Mouse (Mus musculus) neural tube, embryonic 11.5 days (tissue): ENCODE data around the gene C130074G19Rik. TPM values are rescaled to one million over a fixed set of nuclear protein-coding genes. Genes with fewer than 3 reads are reported as not detected.

Experiments used
- ATAC-seq: fragments of 200-750 bp; cut with Nextera tagmentation; 2 replicates; pipeline ENCODE4 v1.8.0; 2017; ENCODE audit warnings: moderate number of reproducible peaks, mild to moderate bottlenecking, moderate TSS enrichment, moderate library complexity; ENCODE audit not compliant: insufficient read depth, low FRiP score, low TSS enrichment
- DNase-seq: peaks from one replicate; pipeline ENCODE4 v3.0.0-alpha.2; 2015; ENCODE audit warnings: low spot score
- H3K27ac ChIP-seq: fragments of 300-500 bp; sonication (generic); 2 replicates; pipeline ENCODE4 v1.5.1; 2014; ENCODE audit warnings: low read depth, mild to moderate bottlenecking, low read length
- H3K27me3 ChIP-seq: fragments of 300-500 bp; sonication (generic); 2 replicates; pipeline ENCODE4 v1.6.1; 2014; ENCODE audit warnings: mild to moderate bottlenecking, low read length, mixed read lengths; ENCODE audit not compliant: control insufficient read depth, insufficient read depth
- H3K36me3 ChIP-seq: fragments of 300-500 bp; sonication (generic); 2 replicates; pipeline ENCODE4 v1.6.1; 2014; ENCODE audit warnings: mild to moderate bottlenecking, low read length, moderate library complexity, mixed read lengths; ENCODE audit not compliant: control insufficient read depth, insufficient read depth
- H3K4me1 ChIP-seq: fragments of 300-500 bp; sonication (generic); 2 replicates; pipeline ENCODE4 v1.6.1; 2014; ENCODE audit warnings: low read length, mixed read lengths; ENCODE audit not compliant: control insufficient read depth, insufficient read depth
- H3K4me2 ChIP-seq: fragments of 300-500 bp; sonication (generic); 2 replicates; pipeline ENCODE4 v1.6.1; 2014; ENCODE audit warnings: low read depth, mild to moderate bottlenecking, moderate library complexity
- H3K4me3 ChIP-seq: fragments of 300-500 bp; sonication (generic); 2 replicates; pipeline ENCODE4 v1.5.1; 2014; ENCODE audit warnings: low read depth, low read length
- H3K9ac ChIP-seq: fragments of 300-500 bp; sonication (generic); 2 replicates; pipeline ENCODE4 v1.6.1; 2014; ENCODE audit warnings: mild to moderate bottlenecking, low read length
- H3K9me3 ChIP-seq: fragments of 300-500 bp; sonication (generic); 2 replicates; pipeline ENCODE4 v1.6.1; 2016; ENCODE audit warnings: low read length; ENCODE audit not compliant: control insufficient read depth
- WGBS: fragments of 180-500 bp; shearing (Covaris S2); extraction: QIAGEN DNeasy Blood & Tissue Kit; methylation state at CpG from one replicate; pipeline ENCODE4 v1.1.7; 2014; 5-methylcytosine and 5-hydroxymethylcytosine counted together
- polyA plus RNA-seq: library from polyadenylated mRNA; unstranded; fragments of >200 nt; fragmentation: Nextera tagmentation; extraction: Ambion mirVana; gene quantifications from 2 replicates; pipeline ENCODE4 v1.2.1, GENCODE M21; 2014

Gene C130074G19Rik
- polyA plus RNA-seq, 1 experiment from 2014 or later, result 0.80 TPM

GRCm38 (mm10) chr1:184844326-184845066, 38.5 kb downstream of the C130074G19Rik start:
- H3K9me3 ChIP-seq, result no peaks in the 10 kb centered on the region
- peak overlapping the region; percentile 81 for H3K4me3 ChIP-seq
- H3K4me1 ChIP-seq, result peaks cover 3% of the 10 kb centered on the region
- H3K27me3 ChIP-seq, result 0 out of 2 replicates have a peak, but pooled peaks cover 2% of the 10 kb centered on the region
- ATAC-seq (no peak), DNase-seq (peak; percentile 11)
- 23% methylated on average over 15 of the region's 15 CpGs for WGBS
- peak overlapping the region; percentile 90 for H3K4me2 ChIP-seq
- H3K9ac ChIP-seq, result no peak overlapping the region; the same call in 1 of the 2 replicates
- H3K36me3 ChIP-seq, result no peaks in the 10 kb centered on the region
- no peak overlapping the region for H3K27ac ChIP-seq

DNA sequence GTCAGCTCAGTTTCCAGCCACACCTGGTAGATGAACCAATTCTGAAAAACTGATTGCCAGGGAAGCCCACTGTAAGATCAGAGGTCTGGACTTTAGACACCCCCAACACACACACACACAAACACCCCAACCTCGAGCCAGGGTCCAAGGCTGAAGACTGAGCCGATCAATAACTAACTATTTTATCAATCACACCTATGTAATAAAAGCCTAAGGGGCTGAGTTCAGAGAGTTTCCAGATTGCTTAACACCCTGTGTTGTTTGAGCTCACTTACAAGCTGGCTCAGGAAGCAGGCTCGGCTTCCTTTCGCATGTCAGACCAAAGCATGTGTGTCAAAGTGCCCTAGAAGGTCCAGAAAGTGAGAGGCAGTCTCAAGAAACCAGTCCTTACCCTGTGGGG, 45.4 kb downstream of the C130074G19Rik start:
- Histone ChIP-seq H3K27ac (no peak overlapping the region), H3K9ac (no peak overlapping the region), H3K4me3 (no peak overlapping the region), H3K9me3 (no peaks in the 10 kb centered on the region), H3K36me3 (no peaks in the 10 kb centered on the region; the same call in 1 of the 2 replicates), H3K4me2 (no peak overlapping the region), H3K27me3 (no peaks in the 10 kb centered on the region), H3K4me1 (no peaks in the 10 kb centered on the region)
- no peak for DNase-seq
- WGBS, result 82% methylated on average over 4 of the region's 4 CpGs
- no peak for ATAC-seq

DNA sequence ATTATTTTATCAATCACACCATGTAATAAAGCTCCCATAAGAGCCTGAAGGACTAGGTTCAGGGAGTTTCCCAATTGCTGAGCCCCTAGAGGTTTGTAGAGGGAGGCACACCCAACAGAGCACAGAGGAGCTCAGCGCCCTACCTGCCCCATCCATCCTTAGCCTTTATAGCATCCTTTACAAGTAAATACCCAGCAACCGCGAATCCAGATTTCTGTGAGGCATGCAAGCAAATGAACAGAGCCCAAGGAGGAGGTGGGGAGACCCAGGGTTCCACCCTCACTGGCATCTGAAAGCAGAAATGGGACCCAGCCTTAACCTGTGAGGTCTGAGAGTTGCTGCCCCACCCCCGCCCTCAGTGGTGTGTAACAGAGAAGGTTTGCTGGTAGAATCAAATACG, 46.7 kb downstream of the C130074G19Rik start:
- H3K9ac ChIP-seq, result no peak overlapping the region
- H3K36me3 ChIP-seq, result no peaks in the 10 kb centered on the region; the same call in 1 of the 2 replicates
- H3K27ac ChIP-seq, result no peak overlapping the region
- WGBS, result 78% methylated on average over 5 of the region's 5 CpGs
- no peak for DNase-seq
- no peak for ATAC-seq
- H3K27me3 ChIP-seq, result no peaks in the 10 kb centered on the region
- H3K4me1 ChIP-seq, result no peaks in the 10 kb centered on the region
- H3K4me2 ChIP-seq, result no peak overlapping the region
- H3K4me3 ChIP-seq, result no peak overlapping the region
- no peaks in the 10 kb centered on the region for H3K9me3 ChIP-seq

- H3K36me3 ChIP-seq, result no peaks in the 10 kb centered on the region; the same call in none of the 2 replicates
- no peak overlapping the region for H3K4me2 ChIP-seq
- ATAC-seq (no peak), DNase-seq (no peak)
- no peaks in the 10 kb centered on the region for H3K9me3 ChIP-seq
- no peak overlapping the region for H3K9ac ChIP-seq
- no peaks in the 10 kb centered on the region for H3K4me1 ChIP-seq
- H3K27me3 ChIP-seq, result no peaks in the 10 kb centered on the region
- 88% methylated on average over 7 of the region's 7 CpGs for WGBS
- no peak overlapping the region for H3K27ac ChIP-seq
- no peak overlapping the region for H3K4me3 ChIP-seq
Measured at GRCm38 (mm10) chr1:184833499-184833898, 49.5 kb downstream of the C130074G19Rik start.

DNA sequence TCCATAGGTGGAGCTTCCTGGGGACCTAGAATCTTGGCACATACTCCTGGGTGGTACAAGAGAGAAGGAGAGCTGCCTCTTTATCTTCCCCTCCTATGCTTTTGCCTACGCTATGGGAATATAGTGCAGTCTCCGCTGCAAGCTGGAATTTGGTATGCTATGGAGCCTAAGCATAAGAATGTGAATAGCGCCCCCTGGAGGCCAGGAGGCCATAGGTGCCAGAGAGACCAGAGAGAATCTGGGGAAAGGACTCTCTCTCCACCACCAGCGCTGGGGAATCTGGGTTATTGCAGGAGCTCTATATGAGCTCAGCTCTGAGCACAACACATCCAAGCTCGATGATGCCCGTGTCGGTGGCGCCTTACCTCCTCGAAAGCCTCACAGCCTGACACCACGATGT, 50.8 kb downstream of the C130074G19Rik start:
- DNase-seq, result no peak
- Histone ChIP-seq H3K27me3 (no peaks in the 10 kb centered on the region), H3K4me2 (no peak overlapping the region), H3K4me3 (no peak overlapping the region), H3K36me3 (no peaks in the 10 kb centered on the region; the same call in none of the 2 replicates), H3K4me1 (no peaks in the 10 kb centered on the region), H3K9ac (no peak overlapping the region), H3K27ac (no peak overlapping the region), H3K9me3 (no peaks in the 10 kb centered on the region)
- no peak for ATAC-seq
- WGBS, result 87% methylated on average over 10 of the region's 10 CpGs

- no peaks in the 10 kb centered on the region for H3K9me3 ChIP-seq
- no peak overlapping the region for H3K27ac ChIP-seq
- no peak overlapping the region for H3K9ac ChIP-seq
- 92% methylated on average over 8 of the region's 8 CpGs for WGBS
- no peak overlapping the region for H3K4me2 ChIP-seq
- H3K4me1 ChIP-seq, result no peaks in the 10 kb centered on the region
- H3K4me3 ChIP-seq, result no peak overlapping the region
- H3K36me3 ChIP-seq, result no peaks in the 10 kb centered on the region; the same call in none of the 2 replicates
- H3K27me3 ChIP-seq, result no peaks in the 10 kb centered on the region
- DNase-seq (no peak), ATAC-seq (no peak)
Measured at GRCm38 (mm10) chr1:184829897-184830296, 53.1 kb downstream of the C130074G19Rik start.

- H3K27me3 ChIP-seq, result no peaks in the 10 kb centered on the region
- ATAC-seq (no peak), DNase-seq (no peak)
- peak overlapping the region; percentile 24 for H3K4me2 ChIP-seq
- H3K27ac ChIP-seq, result no peak overlapping the region
- 35% methylated on average over 23 of the region's 23 CpGs for WGBS
- H3K36me3 ChIP-seq, result no peaks in the 10 kb centered on the region; the same call in 1 of the 2 replicates
- H3K4me3 ChIP-seq, result no peak overlapping the region
- no peaks in the 10 kb centered on the region for H3K4me1 ChIP-seq
- no peak overlapping the region for H3K9ac ChIP-seq
- no peaks in the 10 kb centered on the region for H3K9me3 ChIP-seq
Measured at GRCm38 (mm10) chr1:184827175-184827701, 55.8 kb downstream of the C130074G19Rik start.

- Histone ChIP-seq H3K4me3 (no peak overlapping the region), H3K27ac (no peak overlapping the region), H3K9ac (no peak overlapping the region), H3K9me3 (no peaks in the 10 kb centered on the region), H3K36me3 (no peaks in the 10 kb centered on the region; the same call in 1 of the 2 replicates), H3K4me1 (no peaks in the 10 kb centered on the region), H3K4me2 (no peak overlapping the region), H3K27me3 (no peaks in the 10 kb centered on the region)
- WGBS, result 25% methylated on average over 11 of the region's 11 CpGs
- DNase-seq (peak; percentile 71), ATAC-seq (0 out of 2 replicates have a peak, but pooled peaks have one; percentile 25)
Measured at GRCm38 (mm10) chr1:184825093-184825492, 57.9 kb downstream of the C130074G19Rik start.

GRCm38 (mm10) chr1:184824439-184824851, 58.6 kb downstream of the C130074G19Rik start:
- no peak overlapping the region for H3K4me2 ChIP-seq
- no peaks in the 10 kb centered on the region for H3K4me1 ChIP-seq
- 4% methylated on average over 12 of the region's 12 CpGs for WGBS
- no peak overlapping the region for H3K4me3 ChIP-seq
- no peak overlapping the region for H3K9ac ChIP-seq
- H3K36me3 ChIP-seq, result no peaks in the 10 kb centered on the region
- no peaks in the 10 kb centered on the region for H3K9me3 ChIP-seq
- no peak overlapping the region for H3K27ac ChIP-seq
- ATAC-seq (peak; percentile 85), DNase-seq (peak; percentile 92)
- no peaks in the 10 kb centered on the region for H3K27me3 ChIP-seq
